Mouse (Mus musculus) 3134 (cell line): ENCODE results near the gene Nln.

Experiments
- DNase-seq: peaks from one replicate; pipeline ENCODE4 v3.0.0-alpha.2; 2011; ENCODE audit warnings: low spot score; ENCODE audit not compliant: insufficient read length; ENCODE audit errors: extremely low read depth

The Nln gene

GRCm38 (mm10) chr13:104109288-104109815 lies at the start of gene Nln, which contains the start of gene Sgtb:
Gene Nln, minus strand, starts transcription at chr13:104109614.
Gene Sgtb, plus strand, starts transcription at chr13:104109741.
- peak; percentile 90 for DNase-seq

GRCm38 (mm10) chr13:104155686-104156085 lies 46.3 kb upstream of the Nln start:
- DNase-seq = no peak

GRCm38 (mm10) chr13:104155106-104155505 lies 45.7 kb upstream of the Nln start:
- DNase-seq = no peak

GRCm38 (mm10) chr13:104154180-104154579 lies 44.8 kb upstream of the Nln start:
- DNase-seq = no peak

GRCm38 (mm10) chr13:104145646-104146045 lies 36.2 kb upstream of the Nln start:
- DNase-seq = no peak

GRCm38 (mm10) chr13:104144871-104145270 lies 35.5 kb upstream of the Nln start:
- no peak for DNase-seq

GRCm38 (mm10) chr13:104139369-104140209 lies 30.2 kb upstream of the Nln start:
- DNase-seq = peak; percentile 27

GRCm38 (mm10) chr13:104134510-104135085 lies 25.2 kb upstream of the Nln start:
- no peak for DNase-seq

- no peak for DNase-seq
Measured at GRCm38 (mm10) chr13:104132561-104132960, 23.1 kb upstream of the Nln start.

- no peak for DNase-seq
Measured at GRCm38 (mm10) chr13:104123662-104124381, 14.4 kb upstream of the Nln start.

GRCm38 (mm10) chr13:104122078-104122840 lies 12.8 kb upstream of the Nln start:
- DNase-seq = no peak

- no peak for DNase-seq
Measured at GRCm38 (mm10) chr13:104114827-104115226, 5.4 kb upstream of the Nln start.

GRCm38 (mm10) chr13:104113782-104114181 lies 4.4 kb upstream of the Nln start:
- peak; percentile 9 for DNase-seq

GRCm38 (mm10) chr13:104112266-104112900 lies 3.0 kb upstream of the Nln start:
- no peak for DNase-seq

- DNase-seq = no peak
Measured at GRCm38 (mm10) chr13:104110526-104110925, 1.1 kb upstream of the Nln start.

- peak; percentile 65 for DNase-seq
Measured at GRCm38 (mm10) chr13:104109816-104110521, 555 bp upstream of the Nln start.

GRCm38 (mm10) chr13:104108651-104109287 lies 645 bp downstream of the Nln start:
- DNase-seq = peak; percentile 30

GRCm38 (mm10) chr13:104101606-104102235 lies 7.7 kb downstream of the Nln start:
- no peak for DNase-seq
